Mouse (Mus musculus): ENCODE measurements around the gene Ifi47. TPM values are rescaled to one million over a fixed set of nuclear protein-coding genes. Genes with fewer than 3 reads are reported as not detected.
"Not testable (repeated sequence)": the region's sequence is repeated elsewhere in the genome, so short reads cannot be mapped to it uniquely, and the experiment has no call there.

Ifi47 gene
- polyA plus RNA-seq (2014; fragmentation: Nextera tagmentation; extraction: Ambion mirVana), result 1.6 and 2.2 TPM in 2 replicates

DNA sequence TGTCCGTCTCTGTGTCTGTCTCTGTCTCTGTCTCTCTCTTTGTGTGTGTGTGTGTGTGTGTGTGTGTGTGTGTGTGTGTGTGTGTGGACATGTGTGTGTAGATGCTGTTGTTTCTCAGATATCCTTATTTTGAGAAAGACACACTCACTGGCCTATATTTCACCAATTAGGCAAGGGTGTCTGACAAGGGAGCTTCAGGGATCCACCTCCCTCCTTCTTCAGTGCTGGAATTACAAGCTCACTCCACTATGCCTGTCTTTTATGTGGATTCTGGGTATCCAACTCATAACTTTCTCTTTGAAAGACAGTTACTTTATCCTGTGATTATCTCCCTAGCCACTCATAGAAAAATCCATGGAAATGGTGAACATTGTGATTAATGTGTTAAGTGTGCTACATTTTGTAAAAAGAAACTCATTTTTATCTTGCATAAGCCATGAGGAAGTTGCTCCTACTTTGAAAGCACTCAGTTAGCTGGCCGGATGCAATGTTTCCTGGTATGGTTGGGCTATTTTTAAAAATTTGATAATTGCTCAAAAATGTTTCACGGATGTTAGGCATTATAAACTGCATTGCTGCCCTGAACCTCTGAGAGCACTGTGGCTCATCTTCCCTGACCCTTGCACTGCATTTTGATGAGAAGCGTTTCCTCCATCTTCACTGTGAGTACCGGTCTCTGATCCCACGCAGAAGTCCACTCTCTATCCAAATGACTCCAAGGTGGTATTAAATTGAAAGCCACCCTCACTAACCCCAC, at the start of gene Ifi47:
Gene Ifi47, plus strand, starts transcription at position 587 of the 757 bp plus-strand sequence.
- H3K4me2 ChIP-seq (replicated peaks; ENCODE audit: low read depth, low read length); H3K27ac ChIP-seq (ENCODE audit: low read length); H3K4me3 ChIP-seq (ENCODE audit: low read depth, low read length); H3K9me3 ChIP-seq (ENCODE audit: control insufficient read depth, low read depth, low read length); H3K4me1 ChIP-seq (ENCODE audit: control insufficient read depth, insufficient read depth, low read length); ATAC-seq (ENCODE audit: insufficient number of reproducible peaks, insufficient read depth, low FRiP score, low read depth); H3K27me3 ChIP-seq (ENCODE audit: control insufficient read depth, insufficient read depth, low read length); H3K9ac ChIP-seq (replicated peaks; ENCODE audit: low read depth, low read length); H3K36me3 ChIP-seq (ENCODE audit: control insufficient read depth, insufficient read depth, low read length): not testable (repeated sequence)
- WGBS, result 64% methylated on average over 6 of the region's 6 CpGs

DNA sequence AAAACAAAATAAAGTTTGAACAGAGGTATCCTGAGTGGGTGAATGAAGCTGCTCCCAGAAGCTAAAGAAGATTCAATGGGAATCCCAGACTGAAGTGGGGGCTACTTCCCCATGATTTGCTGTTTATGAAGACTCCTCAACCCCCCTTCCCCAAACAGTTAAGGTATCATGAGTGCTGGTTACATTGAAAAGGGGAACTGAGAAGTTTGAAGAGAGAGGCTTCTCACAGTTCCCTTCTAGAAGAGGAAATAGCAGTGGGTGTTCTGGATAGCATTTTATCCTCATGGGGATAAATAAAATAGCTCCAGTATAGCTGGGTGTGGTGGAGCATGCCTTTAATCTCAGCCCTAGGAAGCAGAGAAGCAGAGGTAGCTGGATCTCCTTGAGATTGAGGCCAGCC, 26.3 kb upstream of the Ifi47 start:
- ATAC-seq (ENCODE audit: insufficient number of reproducible peaks, insufficient read depth, low FRiP score, low read depth); H3K9me3 ChIP-seq (ENCODE audit: control insufficient read depth, low read depth, low read length); H3K4me1 ChIP-seq (ENCODE audit: control insufficient read depth, insufficient read depth, low read length); H3K36me3 ChIP-seq (ENCODE audit: control insufficient read depth, insufficient read depth, low read length); H3K4me2 ChIP-seq (replicated peaks; ENCODE audit: low read depth, low read length); H3K9ac ChIP-seq (replicated peaks; ENCODE audit: low read depth, low read length); H3K4me3 ChIP-seq (ENCODE audit: low read depth, low read length); H3K27me3 ChIP-seq (ENCODE audit: control insufficient read depth, insufficient read depth, low read length); H3K27ac ChIP-seq (ENCODE audit: low read length): not testable (repeated sequence)

DNA sequence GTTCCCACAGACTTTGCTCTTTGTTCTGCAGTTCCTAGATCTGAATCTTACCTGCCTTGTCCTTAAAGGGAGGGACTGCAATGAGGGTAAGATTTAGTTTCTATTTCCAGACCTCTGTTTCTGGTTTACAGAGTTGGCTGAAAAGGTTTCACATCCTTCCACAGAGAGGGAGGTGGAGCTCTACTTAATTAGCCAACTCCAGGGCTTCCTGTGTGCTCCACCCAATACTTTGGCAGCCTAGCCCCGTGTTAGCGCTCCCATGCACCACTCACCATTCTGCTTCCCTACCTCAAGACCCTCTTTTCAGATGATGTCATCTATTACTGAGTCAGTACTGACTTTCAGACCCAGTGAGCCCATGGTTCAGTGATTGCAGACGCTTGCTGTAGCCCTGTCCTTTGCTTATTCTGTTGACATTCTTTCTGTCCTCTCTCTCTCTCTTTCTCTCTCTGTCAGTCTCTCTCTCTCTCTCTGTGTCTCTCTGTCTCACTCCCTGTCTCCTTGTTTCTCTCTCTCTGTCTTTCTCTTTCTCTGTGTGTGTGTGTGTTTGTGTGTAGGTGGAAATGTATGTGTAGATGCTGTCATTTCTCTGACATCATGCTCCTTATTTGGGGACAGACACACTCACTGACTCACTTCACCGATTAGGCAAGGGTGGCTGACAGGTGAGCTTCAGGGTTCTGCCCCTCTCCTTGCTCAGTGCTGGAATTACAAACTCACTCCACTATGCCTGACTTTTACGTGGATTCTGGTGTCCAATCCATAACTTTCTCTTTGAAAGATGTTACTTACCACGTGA, 25.1 kb upstream of the Ifi47 start, which contains the start of gene 9930111J21Rik2:
Gene 9930111J21Rik2, minus strand, starts transcription at position 150 of the 799 bp plus-strand sequence.
- not testable (repeated sequence) for H3K27me3 ChIP-seq (ENCODE audit: control insufficient read depth, insufficient read depth, low read length); H3K9ac ChIP-seq (replicated peaks; ENCODE audit: low read depth, low read length); H3K36me3 ChIP-seq (ENCODE audit: control insufficient read depth, insufficient read depth, low read length); ATAC-seq (ENCODE audit: insufficient number of reproducible peaks, insufficient read depth, low FRiP score, low read depth); H3K9me3 ChIP-seq (ENCODE audit: control insufficient read depth, low read depth, low read length); H3K4me3 ChIP-seq (ENCODE audit: low read depth, low read length); H3K4me1 ChIP-seq (ENCODE audit: control insufficient read depth, insufficient read depth, low read length); H3K27ac ChIP-seq (ENCODE audit: low read length); H3K4me2 ChIP-seq (replicated peaks; ENCODE audit: low read depth, low read length)
- 69% methylated on average over 1 of the region's 6 CpGs for WGBS

DNA sequence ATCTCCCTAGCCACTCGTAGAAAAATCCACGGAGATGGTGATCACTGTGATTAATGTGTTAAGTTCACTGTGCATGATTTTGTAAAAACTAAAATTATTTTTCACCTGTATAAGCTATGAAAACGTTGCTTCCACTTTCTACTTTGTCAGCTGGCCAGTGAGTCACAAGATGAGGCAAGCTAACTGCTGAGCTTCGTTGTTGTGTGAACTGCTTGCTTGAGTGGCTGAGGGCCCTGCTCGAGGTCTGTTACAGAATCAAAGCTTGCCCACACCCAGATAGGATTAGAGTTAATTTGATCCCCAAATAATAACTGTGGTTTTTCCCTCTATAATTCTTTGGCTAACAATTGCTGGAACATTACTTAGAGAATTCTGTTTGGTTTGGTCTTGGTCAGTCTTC, 24.5 kb upstream of the Ifi47 start:
- no CpG with 5 or more reads among the region's 5 CpGs for WGBS
- H3K4me2 ChIP-seq (replicated peaks; ENCODE audit: low read depth, low read length); H3K27ac ChIP-seq (ENCODE audit: low read length); H3K9ac ChIP-seq (replicated peaks; ENCODE audit: low read depth, low read length); H3K9me3 ChIP-seq (ENCODE audit: control insufficient read depth, low read depth, low read length); H3K4me1 ChIP-seq (ENCODE audit: control insufficient read depth, insufficient read depth, low read length); H3K27me3 ChIP-seq (ENCODE audit: control insufficient read depth, insufficient read depth, low read length); H3K36me3 ChIP-seq (ENCODE audit: control insufficient read depth, insufficient read depth, low read length); H3K4me3 ChIP-seq (ENCODE audit: low read depth, low read length); ATAC-seq (ENCODE audit: insufficient number of reproducible peaks, insufficient read depth, low FRiP score, low read depth): not testable (repeated sequence)

DNA sequence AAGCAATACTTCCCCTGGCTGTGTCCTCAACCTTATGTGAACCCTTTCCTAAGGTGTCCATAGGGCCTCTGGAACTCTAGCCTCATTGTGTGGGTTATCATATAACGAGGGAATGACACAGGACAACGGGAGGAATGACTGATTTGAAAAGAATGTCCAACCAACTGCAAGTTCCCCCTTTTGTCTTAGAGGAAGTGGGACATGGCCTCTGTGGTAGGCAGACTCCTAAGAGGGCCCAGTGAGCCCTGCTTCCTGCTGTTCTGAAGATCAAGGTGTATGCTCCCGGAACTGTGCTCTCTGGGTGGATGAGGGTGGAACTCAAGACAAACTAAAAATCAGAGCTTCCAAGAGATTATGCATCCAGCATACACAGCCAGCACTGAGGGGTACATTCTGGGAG, 16.3 kb upstream of the Ifi47 start:
- not testable (repeated sequence) for H3K4me3 ChIP-seq (ENCODE audit: low read depth, low read length); H3K4me1 ChIP-seq (ENCODE audit: control insufficient read depth, insufficient read depth, low read length); H3K9me3 ChIP-seq (ENCODE audit: control insufficient read depth, low read depth, low read length); H3K27me3 ChIP-seq (ENCODE audit: control insufficient read depth, insufficient read depth, low read length); H3K36me3 ChIP-seq (ENCODE audit: control insufficient read depth, insufficient read depth, low read length); ATAC-seq (ENCODE audit: insufficient number of reproducible peaks, insufficient read depth, low FRiP score, low read depth); H3K27ac ChIP-seq (ENCODE audit: low read length); H3K9ac ChIP-seq (replicated peaks; ENCODE audit: low read depth, low read length); H3K4me2 ChIP-seq (replicated peaks; ENCODE audit: low read depth, low read length)
- WGBS, result 69% methylated on average over 2 of the region's 3 CpGs

DNA sequence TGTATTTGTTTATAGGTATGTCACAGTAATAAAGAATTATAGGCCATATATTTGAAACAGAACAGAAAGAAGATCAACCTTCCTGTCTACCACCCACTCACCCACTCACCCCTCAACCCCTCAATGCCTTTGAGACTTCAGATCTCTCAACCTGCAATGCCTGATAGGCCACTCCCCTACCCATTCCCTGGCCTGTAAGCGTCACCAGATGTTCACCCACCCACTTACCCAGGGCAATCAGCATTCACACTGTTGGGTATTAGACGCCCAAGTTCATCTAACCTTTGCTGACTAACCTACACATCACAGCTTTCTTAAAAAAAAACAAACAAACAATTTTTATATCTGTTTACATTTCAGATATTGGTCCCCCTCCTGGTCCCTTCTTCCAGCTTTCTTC, 14.5 kb upstream of the Ifi47 start:
- H3K27me3 ChIP-seq (ENCODE audit: control insufficient read depth, insufficient read depth, low read length); H3K27ac ChIP-seq (ENCODE audit: low read length); H3K9me3 ChIP-seq (ENCODE audit: control insufficient read depth, low read depth, low read length); H3K4me1 ChIP-seq (ENCODE audit: control insufficient read depth, insufficient read depth, low read length); H3K9ac ChIP-seq (replicated peaks; ENCODE audit: low read depth, low read length); H3K36me3 ChIP-seq (ENCODE audit: control insufficient read depth, insufficient read depth, low read length); H3K4me3 ChIP-seq (ENCODE audit: low read depth, low read length); H3K4me2 ChIP-seq (replicated peaks; ENCODE audit: low read depth, low read length); ATAC-seq (ENCODE audit: insufficient number of reproducible peaks, insufficient read depth, low FRiP score, low read depth): not testable (repeated sequence)
- WGBS, result 50% methylated on average over 1 of the region's 2 CpGs

DNA sequence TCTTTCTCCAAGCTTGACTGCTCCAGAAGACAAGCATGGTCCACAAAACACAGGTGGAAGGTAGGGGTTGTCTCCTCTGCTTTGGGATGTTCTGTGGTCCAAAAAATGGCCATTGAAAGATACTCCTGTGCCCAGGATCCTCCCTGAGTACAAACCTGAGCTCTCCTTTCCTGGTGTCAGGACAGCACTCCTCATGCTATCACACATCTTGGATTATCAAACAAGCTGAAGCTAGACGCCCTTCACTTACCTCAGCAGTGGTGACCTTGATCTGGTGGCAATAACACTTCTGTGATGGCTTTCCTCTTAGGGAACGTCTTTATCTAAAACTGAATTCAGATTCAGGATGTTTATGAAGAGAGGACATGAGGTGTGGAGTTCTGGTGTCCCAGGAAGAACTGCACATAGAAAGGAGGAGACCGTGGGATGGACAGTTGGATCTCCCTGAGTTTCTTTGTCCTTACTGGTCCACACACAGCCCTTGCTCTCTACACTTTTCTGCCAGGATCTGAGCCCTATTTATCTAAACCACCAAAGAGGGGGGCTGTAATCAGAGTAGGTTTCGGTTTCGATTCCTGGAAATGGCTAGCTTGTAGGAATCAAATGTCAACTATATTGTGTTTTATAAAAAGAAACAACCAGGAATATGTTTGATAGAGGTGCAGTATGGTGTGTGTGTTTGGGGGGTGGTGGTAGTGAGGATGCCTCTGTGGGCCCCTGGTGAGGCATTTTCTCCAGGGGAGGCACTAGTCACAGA, 12.5 kb upstream of the Ifi47 start, which contains the start of gene Tgtp2:
Gene Tgtp2, minus strand, starts transcription at position 494 of the 757 bp plus-strand sequence.
- H3K9ac ChIP-seq (replicated peaks; ENCODE audit: low read depth, low read length); H3K9me3 ChIP-seq (ENCODE audit: control insufficient read depth, low read depth, low read length); H3K4me1 ChIP-seq (ENCODE audit: control insufficient read depth, insufficient read depth, low read length); H3K4me3 ChIP-seq (ENCODE audit: low read depth, low read length); H3K4me2 ChIP-seq (replicated peaks; ENCODE audit: low read depth, low read length); H3K27ac ChIP-seq (ENCODE audit: low read length); H3K36me3 ChIP-seq (ENCODE audit: control insufficient read depth, insufficient read depth, low read length); H3K27me3 ChIP-seq (ENCODE audit: control insufficient read depth, insufficient read depth, low read length); ATAC-seq (ENCODE audit: insufficient number of reproducible peaks, insufficient read depth, low FRiP score, low read depth): not testable (repeated sequence)
- WGBS, result 74% methylated on average over 5 of the region's 5 CpGs

DNA sequence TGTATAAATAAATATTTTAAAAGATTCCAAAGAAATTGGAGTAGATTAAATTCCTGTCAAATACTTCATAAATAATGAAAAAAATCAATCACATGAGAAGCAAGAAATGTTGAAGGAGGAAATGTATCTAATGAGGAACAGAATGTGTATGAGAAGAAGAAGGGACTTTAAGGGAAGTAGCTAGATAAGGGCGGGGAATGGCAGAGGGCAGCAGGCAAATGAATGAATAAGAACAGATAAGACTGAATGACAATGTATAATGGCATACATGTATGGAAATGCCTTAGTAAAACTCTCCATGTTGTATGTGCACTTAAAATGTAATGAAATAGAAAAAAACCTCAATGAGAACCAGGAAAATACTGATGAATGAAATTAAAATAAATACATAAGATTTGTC, 8.0 kb upstream of the Ifi47 start:
- Histone ChIP-seq H3K4me1 (ENCODE audit: control insufficient read depth, insufficient read depth, low read length) (no peaks in the 10 kb centered on the region), H3K9ac (replicated peaks; ENCODE audit: low read depth, low read length) (no peak overlapping the region), H3K36me3 (ENCODE audit: control insufficient read depth, insufficient read depth, low read length) (no peaks in the 10 kb centered on the region), H3K4me3 (ENCODE audit: low read depth, low read length) (no peak overlapping the region), H3K27ac (ENCODE audit: low read length) (no peak overlapping the region), H3K4me2 (replicated peaks; ENCODE audit: low read depth, low read length) (no peak overlapping the region), H3K9me3 (ENCODE audit: control insufficient read depth, low read depth, low read length) (no peaks in the 10 kb centered on the region), H3K27me3 (ENCODE audit: control insufficient read depth, insufficient read depth, low read length) (no peaks in the 10 kb centered on the region)
- no peak for ATAC-seq (ENCODE audit: insufficient number of reproducible peaks, insufficient read depth, low FRiP score, low read depth)
- WGBS, result 84% methylated on average over 1 of the region's 1 CpGs

Measured in stomach, embryonic 14.5 days (tissue).